Mouse (Mus musculus): ENCODE data around the gene Stk40.

DNA sequence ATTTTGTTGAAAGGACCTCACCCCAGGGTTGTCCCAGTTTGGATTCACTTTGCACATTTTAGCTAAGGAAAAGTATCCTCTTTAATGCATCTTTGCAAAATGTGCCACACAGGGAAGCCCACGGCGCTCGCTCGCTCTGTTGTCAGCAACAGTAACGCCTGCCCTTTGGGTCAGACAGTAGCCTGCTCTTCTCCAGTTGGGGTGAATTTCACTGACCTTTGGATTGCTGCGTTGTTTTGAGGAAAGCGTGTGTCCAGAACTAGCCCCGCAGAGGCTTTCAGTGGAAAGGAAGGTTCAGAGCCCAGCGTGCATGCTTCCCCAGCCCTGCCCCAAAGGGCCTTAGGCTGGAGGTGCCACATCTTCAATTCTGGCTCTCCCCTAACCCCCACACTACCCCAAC, 11.7 kb downstream of the Stk40 start:
- TF ChIP-seq GATA1 (IDR thresholded peaks at IDR 0.05; ENCODE audit: borderline replicate concordance, low read length) (no peak), FLI1 (IDR thresholded peaks at IDR 0.05; ENCODE audit: low read length) (no peak)
